ENCODE assay signal across 7 mouse cellular contexts in the genomic region with DNA sequence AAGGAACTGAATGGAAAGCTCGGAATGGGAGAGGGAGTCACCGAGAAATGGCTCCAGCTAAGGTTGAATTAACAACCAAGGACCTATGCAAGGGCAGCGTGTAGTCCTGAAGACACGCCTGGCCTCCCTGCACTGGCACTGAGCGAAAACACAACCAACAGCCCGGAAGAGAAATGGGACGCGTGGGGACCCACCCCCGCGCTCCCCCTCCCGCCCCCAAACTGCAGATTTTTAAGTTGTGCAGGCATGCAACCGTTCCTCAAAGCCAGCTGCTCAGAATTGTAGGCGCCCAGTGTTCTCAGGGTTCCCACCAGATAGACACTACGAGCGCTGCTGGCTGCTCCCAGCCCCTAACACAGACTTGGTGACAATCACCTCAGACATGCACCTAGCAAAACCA. TPM values are rescaled to one million over a fixed set of nuclear protein-coding genes. Genes with fewer than 3 reads are reported as not detected.
DNase-seq lines count a peak whose midpoint lies in the region; ATAC-seq and TF ChIP-seq lines count a peak whose summit lies in the region.

A gene (minus strand): TSS at position 42 of the 400 bp plus-strand sequence.

- H3K4me1 ChIP-seq in liver, adult 2 months (ENCODE audit: control insufficient read depth, insufficient read depth, low read length) = no peaks in the 10 kb centered on the region
- peaks cover 23% of the 10 kb centered on the region for H3K4me1 ChIP-seq in forebrain, embryonic 10.5 days
- 0 out of 2 replicates have a peak, but pooled peaks cover 5% of the 10 kb centered on the region for H3K4me1 ChIP-seq in hindbrain, postnatal 0 days (ENCODE audit: insufficient read depth, low read length)
- peaks cover 10% of the 10 kb centered on the region for H3K4me1 ChIP-seq in neural tube, embryonic 11.5 days (ENCODE audit: control insufficient read depth, insufficient read depth, low read length)

- WGBS in liver, adult 2 months = 33% methylated on average over 15 of the region's 15 CpGs
- whole genome bisulfite sequencing in forebrain, embryonic 10.5 days = 26% methylated on average over 15 of the region's 15 CpGs
- 27% methylated on average over 15 of the region's 15 CpGs for WGBS in hindbrain, postnatal 0 days
- 15% methylated on average over 15 of the region's 15 CpGs for WGBS in neural tube, embryonic 11.5 days

- TF ChIP-seq POLR2A in liver, adult 2 months (IDR thresholded peaks at IDR 0.05; ENCODE audit: extremely low read depth, insufficient read depth, low read length) = no peak

- peak within 1 kb of the TSS; percentile 41; the same call in 1 of the 2 replicates for H3K9ac ChIP-seq in liver, adult 2 months (ENCODE audit: low read depth, low read length)
- H3K9ac ChIP-seq in hindbrain, postnatal 0 days (replicated peaks; ENCODE audit: low read length) = peak within 1 kb of the TSS; percentile 46
- H3K9ac ChIP-seq in neural tube, embryonic 11.5 days (ENCODE audit: low read length) = peak within 1 kb of the TSS; percentile 50

- no peak for TF ChIP-seq CTCF in liver, adult 2 months (IDR thresholded peaks at IDR 0.05; ENCODE audit: low read depth, low read length)
- TF ChIP-seq CTCF in hindbrain, postnatal 0 days (IDR thresholded peaks at IDR 0.05; ENCODE audit: low read depth) = no peak

- no peaks in the 10 kb centered on the region for H3K36me3 ChIP-seq in liver, adult 2 months (ENCODE audit: control insufficient read depth, insufficient read depth, low read length)
- H3K36me3 ChIP-seq in forebrain, embryonic 10.5 days (replicated peaks) = no peaks in the 10 kb centered on the region
- H3K36me3 ChIP-seq in hindbrain, postnatal 0 days (ENCODE audit: insufficient read depth, low read length) = no peaks in the 10 kb centered on the region
- no peaks in the 10 kb centered on the region for H3K36me3 ChIP-seq in neural tube, embryonic 11.5 days (ENCODE audit: control insufficient read depth, insufficient read depth, low read length)

- DNase-seq in liver, adult 2 months (ENCODE audit: extremely low read depth, low read depth, low spot score) = no peak
- DNase-seq in liver = no peak
- no peak for DNase-seq in forebrain, embryonic 10.5 days (ENCODE audit: extremely low spot score, low spot score)
- no peak for DNase-seq in hindbrain, postnatal 0 days (ENCODE audit: low spot score)
- DNase-seq in neural tube, embryonic 11.5 days (ENCODE audit: low spot score) = no peak
- DNase-seq in thymus, postnatal 4 days = no peak

- peaks cover 17% of the 10 kb centered on the region; the same call in 1 of the 2 replicates for H3K27me3 ChIP-seq in liver, adult 2 months (ENCODE audit: control insufficient read depth, insufficient read depth, low read length)
- peaks cover 67% of the 10 kb centered on the region for H3K27me3 ChIP-seq in forebrain, embryonic 10.5 days (ENCODE audit: poor library complexity, severe bottlenecking)
- H3K27me3 ChIP-seq in hindbrain, postnatal 0 days (ENCODE audit: insufficient read depth, low read length) = peaks cover 5% of the 10 kb centered on the region; the same call in 1 of the 2 replicates
- H3K27me3 ChIP-seq in neural tube, embryonic 11.5 days (ENCODE audit: control insufficient read depth, insufficient read depth, low read length) = peaks cover 34% of the 10 kb centered on the region

- peak within 1 kb of the TSS; percentile 89 for H3K4me2 ChIP-seq in hindbrain, postnatal 0 days (ENCODE audit: low read depth, low read length)
- peak within 1 kb of the TSS; percentile 96 for H3K4me2 ChIP-seq in neural tube, embryonic 11.5 days (ENCODE audit: low read depth)

- no peaks in the 10 kb centered on the region for H3K79me2 ChIP-seq in liver, adult 2 months (ENCODE audit: control insufficient read depth, insufficient read depth, low read length)

- peaks cover 2% of the 10 kb centered on the region; the same call in 1 of the 2 replicates for H3K9me3 ChIP-seq in forebrain, embryonic 10.5 days
- no peaks in the 10 kb centered on the region for H3K9me3 ChIP-seq in hindbrain, postnatal 0 days (ENCODE audit: low read length)
- no peaks in the 10 kb centered on the region for H3K9me3 ChIP-seq in neural tube, embryonic 11.5 days (ENCODE audit: control insufficient read depth, low read length)

- no peak for ATAC-seq in hindbrain, postnatal 0 days
- ATAC-seq in neural tube, embryonic 11.5 days (ENCODE audit: insufficient read depth, low FRiP score, low TSS enrichment) = no peak
- ATAC-seq in monocyte, adult 5-6 weeks (replicated peaks; ENCODE audit: insufficient number of reproducible peaks, low FRiP score, low TSS enrichment, poor library complexity, severe bottlenecking) = no peak

- H3K27ac ChIP-seq in liver, adult 2 months (replicated peaks; ENCODE audit: insufficient read depth, low read depth, low read length) = no peak within 1 kb of the TSS
- peak within 1 kb of the TSS; percentile 48 for H3K27ac ChIP-seq in forebrain, embryonic 10.5 days
- H3K27ac ChIP-seq in hindbrain, postnatal 0 days = no peak within 1 kb of the TSS
- no peak within 1 kb of the TSS for H3K27ac ChIP-seq in neural tube, embryonic 11.5 days (ENCODE audit: low read depth, low read length)

- H3K4me3 ChIP-seq in liver, adult 2 months (ENCODE audit: insufficient read depth, low read depth, low read length) = peak within 1 kb of the TSS; percentile 39
- H3K4me3 ChIP-seq in forebrain, embryonic 10.5 days = peak within 1 kb of the TSS; percentile 67
- peak within 1 kb of the TSS; percentile 52 for H3K4me3 ChIP-seq in hindbrain, postnatal 0 days (ENCODE audit: low read length)
- peak within 1 kb of the TSS; percentile 48 for H3K4me3 ChIP-seq in neural tube, embryonic 11.5 days (ENCODE audit: low read depth, low read length)

RNA-seq across cellular contexts. Expression of the gene that starts here (rescaled TPM):
- total RNA-seq in liver, adult 2 months (2014; rRNA removed) = 0.18 TPM in 1 of 2 replicates, not detected in the other
- 0.05 and 0.10 TPM in 2 replicates for polyA plus RNA-seq in liver, adult 2 months (2012; rRNA removed)
- polyA plus RNA-seq in forebrain, embryonic 10.5 days (2016; fragmentation: Nextera tagmentation; extraction: Ambion mirVana) = 0.11 TPM in 2 replicates
- 0.37 and 1.1 TPM in 2 replicates for total RNA-seq in hindbrain, postnatal 0 days (2014; rRNA removed)
- polyA plus RNA-seq in hindbrain, postnatal 0 days (2015; fragmentation: Nextera tagmentation; extraction: Ambion mirVana) = 1.1 TPM in 2 replicates
- polyA plus RNA-seq in neural tube, embryonic 11.5 days (2014; fragmentation: Nextera tagmentation; extraction: Ambion mirVana) = 0.70 and 0.99 TPM in 2 replicates
- total RNA-seq in monocyte, adult 5-6 weeks (2017) = 0.29 TPM in 1 of 3 replicates, not detected in the others
